Mouse (Mus musculus) spleen, adult 10 weeks (tissue): ENCODE results near the gene A730061H03Rik. TPM values are rescaled to one million over a fixed set of nuclear protein-coding genes. Genes with fewer than 3 reads are reported as not detected.

Source experiments
- polyA plus RNA-seq: library from polyadenylated mRNA; stranded (reverse); fragments of 350-450 nt; fragmentation: Illumina TruSeq; extraction: RNeasy Lipid Tissue Mini Kit (QIAGEN cat#74804); gene quantifications from one replicate; pipeline ENCODE4 v1.2.3, GENCODE M21; 2015; ENCODE audit warnings: low replicate concordance; ENCODE audit not compliant: insufficient read depth

A730061H03Rik gene
- not detected for polyA plus RNA-seq

GRCm38 (mm10) chr14:55560202-55561073 lies at the start of gene A730061H03Rik:
TSS of gene A730061H03Rik (minus strand) at chr14:55560406.

DNA sequence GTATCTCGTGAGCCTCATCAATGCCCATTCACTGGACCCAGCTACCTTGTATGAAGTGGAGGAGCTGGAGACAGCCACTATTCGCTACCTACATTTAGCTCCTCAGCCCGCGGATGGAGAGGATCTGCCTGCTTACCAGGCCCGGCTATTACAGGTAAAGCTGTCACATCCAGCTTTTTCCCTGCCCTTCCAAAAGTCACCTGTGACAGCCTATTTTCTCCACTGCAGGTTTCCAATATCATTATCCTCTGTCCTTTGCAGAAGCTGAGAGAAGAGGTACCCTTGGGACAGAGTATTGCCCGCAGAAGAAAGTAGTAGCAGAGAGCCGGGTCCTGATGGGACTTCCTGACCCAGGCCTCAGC lies 43.0 kb upstream of the A730061H03Rik start, which contains the start of gene Irf9:
Gene Irf9, plus strand, starts transcription at position 301 of the 362 bp plus-strand sequence.

DNA sequence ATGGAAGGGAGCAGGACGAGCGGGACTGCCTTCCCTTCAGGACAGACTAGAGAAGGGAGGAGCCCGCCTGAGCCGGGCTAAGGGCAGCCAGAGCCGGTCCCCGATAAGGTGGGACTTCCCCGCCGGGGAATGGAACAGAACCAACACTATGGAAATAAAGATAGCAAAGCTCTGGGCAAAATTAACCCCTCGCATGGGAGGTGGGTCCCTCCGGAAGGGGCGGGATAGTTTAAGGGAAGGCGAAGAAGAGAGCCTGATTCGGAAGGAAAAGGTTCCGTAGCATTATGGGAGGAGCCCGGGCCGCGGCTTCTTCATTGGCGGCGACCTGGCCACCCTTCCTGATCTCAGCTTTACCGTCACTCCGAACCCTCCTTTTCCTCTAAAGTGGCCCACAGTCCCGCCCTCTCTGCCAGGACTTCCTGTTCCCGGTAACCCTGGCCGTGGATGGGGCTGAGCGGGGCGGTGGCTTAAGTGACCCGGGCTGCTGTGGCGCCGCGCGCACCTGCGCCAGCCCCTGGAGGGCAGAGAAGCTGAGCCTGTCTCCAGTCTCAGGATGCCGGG lies 31.2 kb upstream of the A730061H03Rik start, which contains the start of gene Rnf31:
Gene Rnf31, plus strand, starts transcription at position 378 of the 561 bp plus-strand sequence.

DNA sequence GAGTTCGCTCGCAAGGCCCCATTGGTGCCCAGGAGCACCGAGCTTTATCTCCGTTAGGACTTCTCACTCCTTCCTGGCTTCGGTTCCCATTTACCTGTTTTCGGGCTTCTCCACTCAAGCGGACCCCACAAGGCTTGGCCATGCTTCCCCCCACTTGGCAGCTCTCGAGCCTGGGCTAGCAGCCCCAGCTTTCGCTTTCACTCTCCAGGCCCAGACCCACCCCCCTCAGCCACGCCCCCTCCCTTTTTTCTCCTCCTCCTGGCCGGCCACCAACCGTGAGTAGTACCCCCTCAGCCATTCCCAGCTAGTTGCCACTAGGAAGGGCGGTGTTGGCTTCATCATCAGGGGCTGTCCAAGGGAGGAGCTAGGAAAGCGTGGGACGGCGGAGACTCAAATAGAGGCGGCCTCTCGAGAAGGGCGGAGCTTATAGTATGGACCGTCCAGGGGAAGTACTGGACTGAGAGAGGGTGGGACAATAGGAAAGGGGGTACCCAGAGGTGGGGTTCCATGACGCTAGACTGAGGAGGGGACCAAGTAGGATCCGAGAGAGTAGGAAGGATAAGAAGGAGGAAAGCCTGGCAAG lies 30.6 kb upstream of the A730061H03Rik start, which contains the start of gene Psme2:
Gene Psme2, minus strand, starts transcription at position 366 of the 583 bp plus-strand sequence.

DNA sequence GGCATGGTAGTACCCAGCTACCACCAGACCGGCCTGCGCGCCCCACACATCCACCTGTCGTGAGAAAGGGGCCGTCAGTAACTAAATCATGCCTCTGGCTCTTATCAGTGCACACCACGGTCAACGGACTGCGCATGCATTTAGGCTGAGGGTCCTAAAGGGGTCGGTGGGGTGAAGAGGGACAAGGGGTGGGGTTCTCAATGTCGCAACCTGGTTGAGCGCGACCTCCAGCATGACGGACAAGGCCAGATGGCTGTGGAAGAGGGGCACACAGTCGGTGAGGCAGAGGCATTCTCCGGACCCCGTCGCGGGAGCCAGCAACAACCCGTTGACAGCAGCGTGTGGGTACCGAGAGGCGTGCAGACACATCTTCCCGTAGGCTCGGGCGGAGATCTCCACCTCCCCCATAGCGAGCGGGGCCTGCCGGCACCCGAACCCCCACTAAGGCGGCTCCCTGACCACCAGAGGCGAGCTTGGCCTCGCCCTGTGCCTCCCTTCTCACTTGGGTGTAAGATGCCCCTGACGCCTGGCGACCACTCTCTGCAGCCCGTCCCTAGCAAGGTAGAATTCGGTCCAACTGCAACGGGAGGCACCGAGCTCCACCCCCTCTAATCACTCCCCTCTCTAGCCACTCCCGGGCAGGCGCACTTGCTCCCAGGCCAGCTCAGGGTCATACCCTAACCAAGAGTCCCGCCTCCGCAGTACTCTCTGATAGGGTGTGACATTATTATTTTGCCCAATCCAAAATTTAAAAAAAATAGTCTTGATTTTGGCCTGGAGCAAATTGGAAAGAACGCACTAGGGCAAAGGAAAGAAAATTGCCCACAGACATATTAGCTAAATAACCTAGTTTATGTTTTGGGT lies 24.7 kb upstream of the A730061H03Rik start, which contains the start of gene Emc9:
Gene Emc9, minus strand, starts transcription at position 601 of the 864 bp plus-strand sequence.

GRCm38 (mm10) chr14:55577871-55578667 lies 17.9 kb upstream of the A730061H03Rik start, which contains the start of gene Psme1:
TSS of gene Psme1 (plus strand) at chr14:55578123.

GRCm38 (mm10) chr14:55575302-55575701 lies 15.1 kb upstream of the A730061H03Rik start, which contains the start of gene Fitm1:
TSS of gene Fitm1 (plus strand) at chr14:55575617.

GRCm38 (mm10) chr14:55559799-55560201 lies 406 bp downstream of the A730061H03Rik start, which contains the start of gene Dcaf11:
TSS of gene Dcaf11 (plus strand) at chr14:55560006.

GRCm38 (mm10) chr14:55540067-55540786 lies 20.0 kb downstream of the A730061H03Rik start, which contains the start of gene Pck2:
TSS of gene Pck2 (plus strand) at chr14:55540266.

DNA sequence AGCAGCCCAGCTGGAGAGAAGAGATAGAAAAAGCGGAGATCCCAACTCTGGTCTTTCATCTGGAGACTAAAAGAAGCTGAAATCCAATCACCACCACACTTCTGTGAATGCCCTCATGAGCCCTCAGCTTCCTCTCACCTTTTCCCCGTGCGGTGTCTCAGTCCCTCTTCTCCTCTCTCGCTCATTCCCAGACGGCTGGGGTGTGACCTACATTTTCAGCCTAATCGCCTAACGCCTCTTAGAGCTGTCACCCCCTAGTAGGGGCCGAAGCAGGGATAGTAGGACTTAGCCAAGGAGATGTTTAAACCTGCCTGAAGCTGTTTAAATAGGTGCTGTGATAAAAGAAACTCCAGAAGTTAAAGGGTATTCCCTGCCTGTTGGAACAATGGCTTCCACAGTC lies 35.4 kb downstream of the A730061H03Rik start, which contains the start of gene Nrl:
Gene Nrl, minus strand, starts transcription at position 197 of the 400 bp plus-strand sequence.

DNA sequence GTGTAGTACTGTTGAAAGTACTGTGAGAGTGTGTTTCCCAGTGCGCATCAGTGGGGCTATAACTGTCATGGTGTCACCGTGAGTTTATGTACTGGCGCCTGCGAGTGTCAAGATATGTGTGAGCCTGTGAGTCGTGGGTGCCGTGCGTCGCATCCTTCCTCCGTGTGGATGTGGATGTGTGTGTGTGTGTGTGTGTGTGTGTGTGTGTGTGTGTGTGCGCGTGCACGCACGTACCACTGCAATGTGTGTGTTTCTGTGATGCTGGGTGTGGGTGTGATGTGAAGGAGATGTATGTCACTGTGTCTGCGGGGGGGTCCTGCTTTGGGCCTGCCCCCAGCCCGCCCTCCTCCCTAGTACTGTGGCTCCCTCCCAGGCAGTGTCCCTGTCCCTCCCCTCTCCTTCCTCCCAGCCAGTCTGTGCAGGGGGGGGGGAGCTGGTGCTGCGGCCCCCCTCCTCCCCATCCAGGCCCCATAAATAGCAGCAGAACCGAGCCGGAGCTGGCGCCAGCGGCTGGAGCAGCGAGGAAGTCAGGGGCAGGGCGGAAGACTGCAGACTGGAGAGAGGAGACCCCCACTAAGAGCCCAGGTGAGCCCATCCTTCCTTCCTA lies 50.0 kb downstream of the A730061H03Rik start, which contains the start of gene Cpne6:
Gene Cpne6, plus strand, starts transcription at position 321 of the 607 bp plus-strand sequence.

Other genes with a start within 250 kb of the A730061H03Rik start
- gene Dhrs4, start 81.6 kb downstream of the A730061H03Rik start, polyA plus RNA-seq = 26.8 TPM
- gene Carmil3, start 69.8 kb downstream of the A730061H03Rik start, polyA plus RNA-seq = 0.87 TPM
- not detected for gene Cpne6, start 50.0 kb downstream of the A730061H03Rik start, polyA plus RNA-seq
- gene Nrl, start 35.4 kb downstream of the A730061H03Rik start, polyA plus RNA-seq = not detected
- gene Pck2, start 20.1 kb downstream of the A730061H03Rik start, polyA plus RNA-seq = 23.0 TPM
- 64.7 TPM for gene Dcaf11, start 400 bp downstream of the A730061H03Rik start, polyA plus RNA-seq
- gene Fitm1, start 15.2 kb upstream of the A730061H03Rik start, polyA plus RNA-seq = not detected
- gene Psme1, start 17.7 kb upstream of the A730061H03Rik start, polyA plus RNA-seq = 474 TPM
- 11.9 TPM for gene Emc9, start 24.9 kb upstream of the A730061H03Rik start, polyA plus RNA-seq
- gene Psme2, start 30.7 kb upstream of the A730061H03Rik start, polyA plus RNA-seq = 451 TPM
- gene Rnf31, start 31.3 kb upstream of the A730061H03Rik start, polyA plus RNA-seq = 67.4 TPM
- gene Irf9, start 43.2 kb upstream of the A730061H03Rik start, polyA plus RNA-seq = 106 TPM
- gene Rec8, start 57.6 kb upstream of the A730061H03Rik start, polyA plus RNA-seq = 2.6 TPM
- gene Ipo4, start 75.6 kb upstream of the A730061H03Rik start, polyA plus RNA-seq = 21.3 TPM
- gene Gm49378, start 77.5 kb upstream of the A730061H03Rik start, polyA plus RNA-seq = 1.5 TPM
- gene Tm9sf1, start 83.4 kb upstream of the A730061H03Rik start, polyA plus RNA-seq = 57.7 TPM
- 1.7 TPM for gene Tssk4, start 89.8 kb upstream of the A730061H03Rik start, polyA plus RNA-seq
- 71.8 TPM for gene Mdp1, start 100.1 kb upstream of the A730061H03Rik start, polyA plus RNA-seq
- 54.9 TPM for gene Gmpr2, start 111.5 kb upstream of the A730061H03Rik start, polyA plus RNA-seq
- 226 TPM for gene Nedd8, start 111.7 kb upstream of the A730061H03Rik start, polyA plus RNA-seq
- gene Tinf2, start 121.4 kb upstream of the A730061H03Rik start, polyA plus RNA-seq = 54.5 TPM
- 15.3 TPM for gene Tgm1, start 153.5 kb upstream of the A730061H03Rik start, polyA plus RNA-seq
- 19.2 TPM for gene Rabggta, start 161.9 kb upstream of the A730061H03Rik start, polyA plus RNA-seq
- 90.3 TPM for gene Dhrs1, start 185.3 kb upstream of the A730061H03Rik start, polyA plus RNA-seq
- gene Nop9, start 185.3 kb upstream of the A730061H03Rik start, polyA plus RNA-seq = 22.0 TPM
- gene Cideb, start 198.1 kb upstream of the A730061H03Rik start, polyA plus RNA-seq = not detected
- 0.28 TPM for gene Ltb4r2, start 201.0 kb upstream of the A730061H03Rik start, polyA plus RNA-seq
- 1.8 TPM for gene Ltb4r1, start 205.6 kb upstream of the A730061H03Rik start, polyA plus RNA-seq
- 3.7 TPM for gene Adcy4, start 223.7 kb upstream of the A730061H03Rik start, polyA plus RNA-seq
- 53.5 TPM for gene Ripk3, start 228.5 kb upstream of the A730061H03Rik start, polyA plus RNA-seq